Mouse (Mus musculus): ENCODE measurements around the gene Cmya5. TPM values are rescaled to one million over a fixed set of nuclear protein-coding genes. Genes with fewer than 3 reads are reported as not detected.

The Cmya5 gene
- polyA plus RNA-seq, 1 experiment from 2014 or later, result 0.24 TPM

DNA sequence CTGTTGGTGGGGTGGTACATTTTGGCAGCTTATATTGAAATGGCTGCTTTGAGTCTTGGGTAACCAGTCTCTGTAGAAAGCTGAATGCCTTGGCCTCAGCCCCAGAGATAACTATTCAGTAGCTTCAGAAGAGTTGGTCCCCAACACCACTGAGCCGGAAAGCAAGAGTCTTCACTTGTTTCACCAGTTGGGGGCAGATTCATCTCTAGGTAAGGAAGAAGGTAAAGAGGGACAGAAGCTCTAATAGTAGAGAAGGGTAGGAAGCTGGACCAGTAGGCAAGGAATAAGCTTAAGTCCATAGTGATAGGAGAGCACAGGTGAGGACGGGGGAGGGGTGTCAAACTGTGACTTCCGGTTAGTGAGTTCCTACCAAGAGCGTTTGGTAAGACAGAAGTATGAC lies 133.2 kb downstream of the Cmya5 start:
- 90% methylated on average over 4 of the region's 4 CpGs for WGBS
- H3K27ac ChIP-seq, result no peak overlapping the region
- no peaks in the 10 kb centered on the region for H3K27me3 ChIP-seq (ENCODE audit: control insufficient read depth, insufficient read depth, low read length)
- H3K4me1 ChIP-seq (replicated peaks; ENCODE audit: control insufficient read depth, insufficient read depth, low read length), result no peaks in the 10 kb centered on the region
- ATAC-seq (ENCODE audit: low FRiP score) (no peak), DNase-seq (ENCODE audit: low spot score) (no peak)
- no peaks in the 10 kb centered on the region for H3K9me3 ChIP-seq (ENCODE audit: control insufficient read depth, low read length)
- H3K4me2 ChIP-seq (replicated peaks), result no peak overlapping the region
- no peaks in the 10 kb centered on the region for H3K36me3 ChIP-seq (replicated peaks; ENCODE audit: control insufficient read depth, insufficient read depth)
- H3K9ac ChIP-seq, result no peak overlapping the region
- H3K4me3 ChIP-seq (replicated peaks; ENCODE audit: low read length), result no peak overlapping the region

- no peaks in the 10 kb centered on the region for H3K27me3 ChIP-seq (ENCODE audit: control insufficient read depth, insufficient read depth, low read length)
- no peaks in the 10 kb centered on the region for H3K9me3 ChIP-seq (ENCODE audit: control insufficient read depth, low read length)
- H3K27ac ChIP-seq, result no peak overlapping the region
- no peak overlapping the region for H3K4me2 ChIP-seq (replicated peaks)
- ATAC-seq (ENCODE audit: low FRiP score), result no peak
- H3K36me3 ChIP-seq (replicated peaks; ENCODE audit: control insufficient read depth, insufficient read depth), result no peaks in the 10 kb centered on the region
- no peak overlapping the region for H3K9ac ChIP-seq
- 76% methylated on average over 7 of the region's 7 CpGs for WGBS
- H3K4me1 ChIP-seq (replicated peaks; ENCODE audit: control insufficient read depth, insufficient read depth, low read length), result no peaks in the 10 kb centered on the region
- DNase-seq (ENCODE audit: low spot score), result no peak
- no peak overlapping the region for H3K4me3 ChIP-seq (replicated peaks; ENCODE audit: low read length)
Measured at GRCm38 (mm10) chr13:93010524-93010923, 134.0 kb downstream of the Cmya5 start.

GRCm38 (mm10) chr13:93007078-93007477 lies 137.4 kb downstream of the Cmya5 start:
- no peak overlapping the region for H3K27ac ChIP-seq
- WGBS, result 85% methylated on average over 4 of the region's 4 CpGs

GRCm38 (mm10) chr13:93006347-93006746 lies 138.2 kb downstream of the Cmya5 start:
- no peaks in the 10 kb centered on the region for H3K36me3 ChIP-seq (replicated peaks; ENCODE audit: control insufficient read depth, insufficient read depth)
- H3K4me3 ChIP-seq (replicated peaks; ENCODE audit: low read length), result no peak overlapping the region
- no peaks in the 10 kb centered on the region for H3K4me1 ChIP-seq (replicated peaks; ENCODE audit: control insufficient read depth, insufficient read depth, low read length)
- no peaks in the 10 kb centered on the region for H3K9me3 ChIP-seq (ENCODE audit: control insufficient read depth, low read length)
- H3K4me2 ChIP-seq (replicated peaks), result no peak overlapping the region
- H3K27me3 ChIP-seq (ENCODE audit: control insufficient read depth, insufficient read depth, low read length), result no peaks in the 10 kb centered on the region
- WGBS, result 93% methylated on average over 4 of the region's 4 CpGs
- no peak for ATAC-seq (ENCODE audit: low FRiP score)
- no peak for DNase-seq (ENCODE audit: low spot score)
- no peak overlapping the region for H3K9ac ChIP-seq
- H3K27ac ChIP-seq, result no peak overlapping the region

More at GRCm38 (mm10) chr13:93007078-93007477, 137.4 kb downstream of the Cmya5 start:
- Histone ChIP-seq H3K27me3 (ENCODE audit: control insufficient read depth, insufficient read depth, low read length) (no peaks in the 10 kb centered on the region), H3K4me1 (replicated peaks; ENCODE audit: control insufficient read depth, insufficient read depth, low read length) (no peaks in the 10 kb centered on the region), H3K36me3 (replicated peaks; ENCODE audit: control insufficient read depth, insufficient read depth) (no peaks in the 10 kb centered on the region), H3K4me3 (replicated peaks; ENCODE audit: low read length) (no peak overlapping the region), H3K9ac (no peak overlapping the region), H3K4me2 (replicated peaks) (no peak overlapping the region), H3K9me3 (ENCODE audit: control insufficient read depth, low read length) (no peaks in the 10 kb centered on the region)
- ATAC-seq (ENCODE audit: low FRiP score), result no peak
- no peak for DNase-seq (ENCODE audit: low spot score)

DNA sequence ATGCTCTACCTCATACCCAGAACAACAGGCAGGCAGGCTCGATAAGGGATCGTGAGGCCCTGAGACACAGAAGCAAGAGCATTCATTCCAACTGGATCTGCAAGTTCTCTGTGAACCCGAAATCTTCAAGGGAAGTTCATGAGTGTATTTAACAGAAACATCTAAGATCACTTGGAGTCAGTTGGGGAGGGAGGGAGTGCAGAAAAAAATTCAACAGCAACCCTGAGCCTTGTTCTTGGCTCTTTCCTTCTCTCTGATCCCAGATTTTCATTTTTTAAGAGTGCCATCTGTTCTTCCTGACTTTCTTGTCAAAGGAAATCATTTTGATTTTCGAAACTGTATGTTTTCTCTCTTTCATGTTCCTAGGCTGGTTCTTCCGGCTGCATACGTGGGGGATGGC lies 140.5 kb downstream of the Cmya5 start:
- H3K4me1 ChIP-seq (replicated peaks; ENCODE audit: control insufficient read depth, insufficient read depth, low read length), result peaks cover 4% of the 10 kb centered on the region; the same call in 1 of the 2 replicates
- WGBS, result 89% methylated on average over 6 of the region's 6 CpGs
- H3K9ac ChIP-seq, result no peak overlapping the region
- H3K27me3 ChIP-seq (ENCODE audit: control insufficient read depth, insufficient read depth, low read length), result no peaks in the 10 kb centered on the region
- ATAC-seq (ENCODE audit: low FRiP score) (no peak), DNase-seq (ENCODE audit: low spot score) (no peak)
- no peaks in the 10 kb centered on the region for H3K9me3 ChIP-seq (ENCODE audit: control insufficient read depth, low read length)
- no peak overlapping the region for H3K27ac ChIP-seq
- H3K4me3 ChIP-seq (replicated peaks; ENCODE audit: low read length), result no peak overlapping the region
- no peaks in the 10 kb centered on the region for H3K36me3 ChIP-seq (replicated peaks; ENCODE audit: control insufficient read depth, insufficient read depth)
- H3K4me2 ChIP-seq (replicated peaks), result no peak overlapping the region

- no peak overlapping the region for H3K4me3 ChIP-seq (replicated peaks; ENCODE audit: low read length)
- DNase-seq (ENCODE audit: low spot score) (no peak), ATAC-seq (ENCODE audit: low FRiP score) (no peak; the same call in 1 of the 2 replicates)
- H3K36me3 ChIP-seq (replicated peaks; ENCODE audit: control insufficient read depth, insufficient read depth), result no peaks in the 10 kb centered on the region
- no peaks in the 10 kb centered on the region for H3K27me3 ChIP-seq (ENCODE audit: control insufficient read depth, insufficient read depth, low read length)
- peaks cover 4% of the 10 kb centered on the region; the same call in 1 of the 2 replicates for H3K4me1 ChIP-seq (replicated peaks; ENCODE audit: control insufficient read depth, insufficient read depth, low read length)
- WGBS, result 62% methylated on average over 2 of the region's 2 CpGs
- no peaks in the 10 kb centered on the region for H3K9me3 ChIP-seq (ENCODE audit: control insufficient read depth, low read length)
- H3K27ac ChIP-seq, result no peak overlapping the region
- no peak overlapping the region for H3K9ac ChIP-seq
- H3K4me2 ChIP-seq (replicated peaks), result no peak overlapping the region
Measured at GRCm38 (mm10) chr13:93002456-93002855, 142.1 kb downstream of the Cmya5 start.

DNA sequence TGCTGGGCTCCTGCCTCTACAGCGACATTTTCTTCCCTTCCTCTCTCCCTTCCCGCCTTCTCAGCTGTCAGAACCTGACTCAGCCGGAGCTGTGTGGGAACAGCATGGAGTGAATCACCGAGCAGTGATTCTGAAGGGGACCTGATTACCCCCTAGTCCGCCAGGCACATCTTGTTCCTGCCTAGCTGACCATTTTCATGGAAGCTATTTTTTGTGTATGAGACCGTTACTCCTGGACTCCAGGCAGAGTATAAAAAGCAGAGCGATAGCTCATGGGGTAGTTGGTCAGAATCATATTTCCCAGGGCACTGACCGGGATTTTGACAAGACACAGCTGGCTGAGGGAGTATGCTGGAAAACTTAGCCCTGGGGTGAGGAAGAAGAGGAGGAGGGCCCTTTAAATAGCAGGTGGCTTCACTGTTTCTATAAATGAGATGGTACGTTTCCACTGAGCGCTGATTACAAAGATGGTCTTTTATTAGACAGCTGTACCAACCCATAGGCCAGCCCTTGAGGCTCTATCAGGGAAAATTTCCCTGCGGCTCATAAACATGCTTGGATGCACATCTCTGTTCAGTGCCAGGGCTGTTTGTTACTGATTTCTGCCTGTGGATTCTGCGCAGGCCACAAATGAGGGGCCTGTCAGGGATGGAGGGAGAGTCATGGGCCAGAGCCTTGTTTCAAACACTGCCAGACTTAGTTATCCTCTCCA lies 143.7 kb downstream of the Cmya5 start:
- DNase-seq (ENCODE audit: low spot score), result peak; percentile 34
- 0 out of 2 replicates have a peak, but pooled peaks have one; percentile 27 for ATAC-seq (ENCODE audit: low FRiP score)
- no peak overlapping the region for H3K27ac ChIP-seq
- no peaks in the 10 kb centered on the region for H3K9me3 ChIP-seq (ENCODE audit: control insufficient read depth, low read length)
- H3K4me3 ChIP-seq (replicated peaks; ENCODE audit: low read length), result no peak overlapping the region
- no peak overlapping the region for H3K9ac ChIP-seq
- 69% methylated on average over 12 of the region's 12 CpGs for WGBS
- no peaks in the 10 kb centered on the region for H3K36me3 ChIP-seq (replicated peaks; ENCODE audit: control insufficient read depth, insufficient read depth)
- peaks cover 4% of the 10 kb centered on the region; the same call in 1 of the 2 replicates for H3K4me1 ChIP-seq (replicated peaks; ENCODE audit: control insufficient read depth, insufficient read depth, low read length)
- no peak overlapping the region for H3K4me2 ChIP-seq (replicated peaks)
- no peaks in the 10 kb centered on the region for H3K27me3 ChIP-seq (ENCODE audit: control insufficient read depth, insufficient read depth, low read length)

DNA sequence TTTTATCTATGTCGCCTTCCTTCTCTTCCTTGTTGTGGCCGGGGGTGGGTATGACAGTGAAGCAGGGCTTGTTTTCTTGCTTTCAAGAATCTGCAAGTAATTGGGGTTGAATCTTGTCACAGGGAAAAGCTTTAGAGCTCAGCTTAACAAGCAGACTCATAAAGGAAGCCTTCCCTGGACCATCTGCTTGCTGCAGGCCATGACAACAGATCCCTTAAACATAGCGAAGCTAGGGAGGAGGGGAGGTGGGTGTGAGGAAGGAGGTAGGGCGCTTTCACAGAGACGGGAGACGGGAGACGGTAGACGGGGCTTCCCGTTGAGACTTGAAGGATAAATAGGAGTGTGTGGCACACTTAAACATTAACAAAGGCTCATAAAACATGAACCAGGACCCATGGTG lies 144.7 kb downstream of the Cmya5 start:
- H3K36me3 ChIP-seq (replicated peaks; ENCODE audit: control insufficient read depth, insufficient read depth), result no peaks in the 10 kb centered on the region
- ATAC-seq (ENCODE audit: low FRiP score), result 0 out of 2 replicates have a peak, but pooled peaks have one; percentile 31
- H3K9ac ChIP-seq, result no peak overlapping the region
- no peaks in the 10 kb centered on the region for H3K27me3 ChIP-seq (ENCODE audit: control insufficient read depth, insufficient read depth, low read length)
- no peak overlapping the region for H3K4me2 ChIP-seq (replicated peaks)
- H3K9me3 ChIP-seq (ENCODE audit: control insufficient read depth, low read length), result no peaks in the 10 kb centered on the region
- H3K4me3 ChIP-seq (replicated peaks; ENCODE audit: low read length), result no peak overlapping the region
- no peak overlapping the region for H3K27ac ChIP-seq
- WGBS, result 72% methylated on average over 9 of the region's 9 CpGs
- DNase-seq (ENCODE audit: low spot score), result no peak
- peaks cover 4% of the 10 kb centered on the region; the same call in 1 of the 2 replicates for H3K4me1 ChIP-seq (replicated peaks; ENCODE audit: control insufficient read depth, insufficient read depth, low read length)

DNA sequence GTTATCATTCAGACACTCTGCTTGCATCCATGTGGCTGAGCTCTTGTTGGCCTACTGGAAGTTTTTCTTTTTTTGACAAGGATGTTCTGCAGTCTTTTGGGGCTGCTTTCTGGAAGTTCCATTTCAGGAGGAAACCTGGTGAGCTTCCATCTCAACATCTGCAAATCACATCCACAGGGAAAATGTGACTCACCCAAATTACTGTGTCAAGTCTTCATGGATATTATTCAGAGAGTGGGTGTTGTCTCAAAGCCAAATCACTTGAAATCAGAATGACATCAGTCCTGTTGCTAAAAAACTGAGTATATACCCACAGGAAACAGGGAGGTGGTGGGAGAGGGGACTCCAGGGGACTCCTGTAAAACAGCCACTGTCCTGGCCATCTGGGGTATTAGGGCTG lies 149.8 kb downstream of the Cmya5 start:
- Histone ChIP-seq H3K9ac (no peak overlapping the region), H3K36me3 (replicated peaks; ENCODE audit: control insufficient read depth, insufficient read depth) (no peaks in the 10 kb centered on the region), H3K27me3 (ENCODE audit: control insufficient read depth, insufficient read depth, low read length) (no peaks in the 10 kb centered on the region), H3K4me2 (replicated peaks) (no peak overlapping the region), H3K9me3 (ENCODE audit: control insufficient read depth, low read length) (no peaks in the 10 kb centered on the region), H3K4me3 (replicated peaks; ENCODE audit: low read length) (no peak overlapping the region), H3K27ac (no peak overlapping the region), H3K4me1 (replicated peaks; ENCODE audit: control insufficient read depth, insufficient read depth, low read length) (no peaks in the 10 kb centered on the region)
- ATAC-seq (ENCODE audit: low FRiP score), result no peak
- DNase-seq (ENCODE audit: low spot score), result no peak

Data from hindbrain, embryonic 14.5 days (tissue).